Mouse (Mus musculus): ENCODE results near the gene Tbc1d22a.

Tbc1d22a gene

DNA sequence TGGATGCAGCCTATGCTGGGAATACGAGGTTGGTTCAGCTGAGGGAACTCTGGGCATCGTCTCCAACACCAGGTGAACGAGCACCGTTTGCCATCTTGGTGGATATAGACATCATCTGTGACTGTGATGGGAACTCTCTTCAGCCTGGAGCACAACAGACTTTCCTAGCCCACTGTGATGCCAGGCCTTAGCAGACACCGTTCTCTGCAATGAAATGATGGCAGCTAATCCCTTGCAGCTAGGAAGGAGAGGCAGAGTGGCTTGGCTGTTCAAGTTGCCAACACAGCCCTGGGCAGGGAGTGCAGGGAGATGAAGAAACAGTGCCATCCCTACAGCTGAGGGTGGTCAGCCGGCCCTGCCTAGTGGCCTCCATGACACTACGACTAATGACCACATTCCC, 233.0 kb downstream of the Tbc1d22a start:
- DNase-seq (ENCODE audit: low spot score): no peak

DNA sequence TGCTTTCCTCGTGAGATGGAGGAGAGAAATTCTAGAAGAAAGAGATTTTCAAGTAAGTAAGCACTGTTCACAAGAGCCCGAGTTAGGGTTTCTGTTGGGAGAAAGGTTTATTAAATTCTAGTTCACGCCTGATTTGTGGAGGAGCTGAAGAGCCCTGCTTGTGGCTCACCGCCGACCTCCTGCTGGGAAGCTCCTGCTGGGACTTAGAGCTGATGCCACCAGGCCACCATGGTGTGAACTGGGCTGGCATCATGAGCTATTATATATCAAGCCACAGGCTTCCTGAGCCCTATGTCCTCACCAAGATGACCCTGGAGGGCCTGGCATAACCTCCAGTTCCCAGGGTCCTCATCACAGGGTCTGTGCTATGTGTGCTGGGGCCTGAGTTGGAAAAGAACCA, 235.0 kb downstream of the Tbc1d22a start:
- DNase-seq (ENCODE audit: low spot score): no peak

DNA sequence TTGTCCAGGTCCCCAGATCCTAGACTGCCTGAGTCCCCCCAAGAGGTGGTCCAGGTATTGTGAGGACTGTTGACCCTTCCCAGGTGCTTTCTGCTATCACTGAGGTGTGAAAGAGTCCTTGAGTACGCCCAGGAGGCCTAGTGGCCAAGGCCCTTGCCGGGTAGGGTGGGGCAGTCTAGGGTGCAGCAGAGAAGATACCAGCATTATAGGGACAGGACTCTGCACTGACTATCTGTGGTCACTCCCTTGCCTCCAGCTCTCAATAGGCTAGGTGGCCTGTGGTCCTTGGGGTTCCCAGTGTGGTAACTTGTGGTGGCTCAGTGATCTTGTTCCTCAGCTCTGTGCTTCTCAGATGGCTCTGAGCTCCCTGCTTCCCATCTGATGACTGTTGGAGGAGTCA, 235.5 kb downstream of the Tbc1d22a start:
- no peak for DNase-seq (ENCODE audit: low spot score)

DNA sequence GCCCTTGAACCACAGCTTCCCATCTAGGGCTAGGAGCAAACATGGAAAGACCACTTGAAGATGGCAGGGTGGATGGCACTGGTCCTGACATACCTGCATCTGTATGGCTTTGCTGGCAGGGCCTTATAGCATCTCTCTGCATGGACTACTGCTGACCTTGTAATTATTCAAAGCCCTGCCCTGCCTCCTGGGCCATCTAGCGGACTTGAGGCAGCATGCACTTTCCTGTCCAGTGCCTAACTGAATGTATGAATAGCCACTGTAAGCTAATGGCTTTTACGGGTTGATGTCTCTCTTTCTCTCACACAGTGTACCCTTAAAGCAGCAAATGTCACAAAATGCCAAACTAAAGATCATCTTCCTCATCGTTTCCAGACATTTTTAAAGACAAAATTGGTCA, 245.2 kb downstream of the Tbc1d22a start:
- no peak for DNase-seq (ENCODE audit: low spot score)

DNA sequence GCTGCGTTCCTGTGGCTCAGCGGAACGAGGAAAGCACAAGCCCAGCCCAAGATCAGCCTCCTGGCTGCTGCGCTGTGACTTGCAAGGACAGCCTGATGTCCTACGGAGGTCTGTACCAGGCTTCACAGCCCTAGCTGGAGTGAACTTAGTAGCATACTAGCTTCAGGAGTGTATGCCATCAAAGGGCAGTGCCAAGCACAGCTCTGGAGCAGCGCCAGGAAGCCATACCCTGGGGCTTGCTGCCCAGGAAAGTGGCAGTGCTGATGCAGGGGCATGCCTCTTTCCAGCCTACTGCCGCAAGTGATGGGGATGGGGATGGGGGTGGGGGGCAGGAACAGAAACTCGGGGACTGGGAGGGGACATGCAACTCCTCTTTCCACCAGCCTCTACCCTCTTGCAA, 248.4 kb downstream of the Tbc1d22a start:
- DNase-seq (ENCODE audit: low spot score): no peak

DNA sequence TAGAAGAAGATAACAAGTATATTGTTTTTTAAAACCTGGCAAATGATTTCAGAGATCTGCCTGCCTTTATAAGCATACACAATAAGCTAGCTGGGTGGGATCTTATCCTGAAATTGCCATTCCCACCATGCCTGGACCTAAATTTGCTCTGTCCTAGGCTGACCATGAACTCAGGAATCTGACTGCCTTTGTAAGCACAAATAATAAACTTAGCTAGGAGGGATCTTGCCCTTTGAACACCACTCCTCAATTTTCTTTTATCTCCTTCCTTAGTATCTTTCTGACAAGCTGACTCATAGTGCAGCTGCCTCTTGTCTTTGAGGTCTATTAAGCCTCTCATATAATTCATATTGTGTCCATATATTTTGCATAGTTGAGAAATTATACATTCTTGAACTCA, 253.8 kb downstream of the Tbc1d22a start:
- DNase-seq (ENCODE audit: low spot score): no peak

DNA sequence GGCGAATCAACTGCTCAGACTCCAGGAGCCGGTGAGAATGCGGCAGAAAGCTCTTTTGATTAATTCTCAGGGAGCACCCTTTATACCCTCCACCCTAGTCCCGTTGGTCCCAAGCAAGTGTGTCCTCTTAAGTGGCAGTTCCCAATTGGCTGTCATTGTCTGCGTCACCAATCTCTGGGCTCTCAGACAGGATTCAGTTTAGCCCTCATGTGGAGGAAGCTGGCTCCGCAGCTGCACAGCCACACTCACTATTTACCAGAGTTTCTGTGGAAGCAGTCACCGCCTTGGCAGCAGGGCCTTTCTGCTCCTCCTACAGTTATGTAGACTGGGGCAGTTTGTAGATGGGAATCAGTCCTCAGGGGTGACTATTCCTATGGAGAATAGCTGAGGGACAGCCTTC, 256.9 kb downstream of the Tbc1d22a start:
- DNase-seq (ENCODE audit: low spot score): no peak

DNA sequence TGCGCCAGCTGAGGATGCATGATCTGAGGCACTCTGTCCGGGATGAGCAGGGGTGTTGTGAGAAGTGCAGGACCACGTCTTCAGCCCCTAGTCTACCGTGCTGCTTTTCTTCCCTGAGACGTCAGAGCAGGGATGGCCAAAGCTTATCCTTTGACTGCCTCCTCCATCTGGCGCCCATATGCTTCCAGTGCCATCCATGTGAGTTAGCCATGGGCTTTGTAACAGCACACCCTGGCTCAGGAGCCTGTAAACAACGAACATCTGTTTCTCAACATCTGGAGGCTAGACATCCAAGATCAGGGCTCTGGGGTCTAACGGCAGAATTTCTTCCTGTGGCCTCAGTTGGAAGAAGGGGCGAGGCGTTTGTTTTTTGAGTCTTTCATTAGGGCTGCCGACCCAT, 259.2 kb downstream of the Tbc1d22a start:
- DNase-seq (ENCODE audit: low spot score): no peak

DNA sequence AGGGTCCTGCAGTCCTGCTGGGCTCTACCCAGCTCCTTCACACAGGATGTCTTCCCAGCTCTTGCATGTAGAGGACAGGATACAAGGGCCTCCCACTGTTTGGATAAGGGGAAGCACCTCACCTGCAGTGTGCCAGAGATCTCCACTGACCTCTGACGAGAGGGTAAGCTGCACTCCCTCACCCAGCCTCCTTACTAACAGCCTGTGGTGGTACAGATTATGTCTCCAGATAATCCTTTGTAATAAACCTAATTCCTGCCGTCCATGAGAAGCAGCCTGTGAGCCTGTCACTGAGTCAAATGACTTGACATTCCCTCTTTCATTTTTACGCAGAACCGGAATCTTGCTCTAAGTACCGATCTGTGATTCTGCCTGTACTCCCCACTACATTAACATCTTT, 260.7 kb downstream of the Tbc1d22a start:
- DNase-seq (ENCODE audit: low spot score): no peak

DNA sequence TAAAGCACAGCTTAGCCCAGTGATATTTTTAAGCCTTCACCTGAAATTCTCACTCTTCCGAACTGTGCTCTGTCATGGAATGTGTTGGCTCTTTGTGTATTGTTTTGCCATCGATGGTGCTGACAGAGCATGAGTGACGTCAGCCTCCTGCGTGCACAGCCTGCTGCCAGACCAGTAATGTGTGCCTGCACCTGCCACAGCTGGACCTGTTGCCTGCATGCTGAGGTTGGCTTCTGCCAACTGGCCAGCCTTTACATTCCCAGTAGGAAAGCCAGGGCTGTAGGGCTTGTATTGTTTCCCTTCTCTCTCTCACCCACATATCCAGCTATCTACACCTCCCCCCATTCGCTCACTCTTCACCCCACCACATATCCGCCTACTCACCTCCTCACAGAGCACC, 262.2 kb downstream of the Tbc1d22a start:
- DNase-seq (ENCODE audit: low spot score): no peak

DNA sequence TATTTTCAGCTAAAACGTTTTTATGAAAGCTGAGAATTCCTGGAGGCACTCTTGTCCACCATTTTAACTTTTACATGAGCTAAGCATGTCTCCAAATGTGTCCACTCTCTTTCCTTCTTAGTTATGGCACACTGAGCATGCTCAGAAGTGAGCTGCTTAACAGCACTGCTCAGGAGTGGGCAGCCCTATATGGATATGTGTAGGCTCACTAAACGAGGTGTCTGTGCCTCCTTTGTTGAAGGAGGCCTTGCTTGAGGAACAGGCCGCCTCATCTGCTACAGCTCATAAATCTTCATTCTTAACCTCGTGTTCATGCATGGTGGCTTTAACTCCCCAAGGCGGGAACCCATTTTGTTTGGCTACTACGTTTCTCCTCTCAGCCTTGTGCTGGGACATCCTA, 262.8 kb downstream of the Tbc1d22a start:
- DNase-seq (ENCODE audit: low spot score): no peak

DNA sequence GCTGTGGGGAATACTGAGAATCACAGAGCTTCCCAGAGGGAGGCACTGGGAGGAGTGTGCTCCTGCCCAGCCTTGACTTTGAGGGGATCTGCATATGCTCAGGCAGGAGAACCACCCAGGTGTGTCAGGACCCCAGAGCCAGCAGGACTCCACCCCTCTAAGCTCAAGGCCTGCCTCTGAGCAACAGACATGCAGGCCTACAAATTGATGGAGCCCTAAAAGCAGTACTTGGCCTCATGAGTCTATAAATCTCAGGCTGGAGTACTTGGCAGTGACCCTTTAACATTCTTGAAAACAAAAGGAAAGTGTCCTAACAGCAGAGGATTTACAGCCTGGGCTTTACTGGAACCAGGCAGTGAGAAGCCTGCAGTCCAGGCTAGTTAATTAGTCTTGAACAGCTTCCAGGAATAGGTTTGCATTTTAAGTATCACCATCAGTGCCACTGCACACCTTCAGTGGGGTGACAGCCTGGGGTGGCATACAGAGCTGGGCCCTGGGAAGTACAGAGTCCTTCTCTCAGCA, 263.3 kb downstream of the Tbc1d22a start:
- no peak for DNase-seq (ENCODE audit: low spot score)

DNA sequence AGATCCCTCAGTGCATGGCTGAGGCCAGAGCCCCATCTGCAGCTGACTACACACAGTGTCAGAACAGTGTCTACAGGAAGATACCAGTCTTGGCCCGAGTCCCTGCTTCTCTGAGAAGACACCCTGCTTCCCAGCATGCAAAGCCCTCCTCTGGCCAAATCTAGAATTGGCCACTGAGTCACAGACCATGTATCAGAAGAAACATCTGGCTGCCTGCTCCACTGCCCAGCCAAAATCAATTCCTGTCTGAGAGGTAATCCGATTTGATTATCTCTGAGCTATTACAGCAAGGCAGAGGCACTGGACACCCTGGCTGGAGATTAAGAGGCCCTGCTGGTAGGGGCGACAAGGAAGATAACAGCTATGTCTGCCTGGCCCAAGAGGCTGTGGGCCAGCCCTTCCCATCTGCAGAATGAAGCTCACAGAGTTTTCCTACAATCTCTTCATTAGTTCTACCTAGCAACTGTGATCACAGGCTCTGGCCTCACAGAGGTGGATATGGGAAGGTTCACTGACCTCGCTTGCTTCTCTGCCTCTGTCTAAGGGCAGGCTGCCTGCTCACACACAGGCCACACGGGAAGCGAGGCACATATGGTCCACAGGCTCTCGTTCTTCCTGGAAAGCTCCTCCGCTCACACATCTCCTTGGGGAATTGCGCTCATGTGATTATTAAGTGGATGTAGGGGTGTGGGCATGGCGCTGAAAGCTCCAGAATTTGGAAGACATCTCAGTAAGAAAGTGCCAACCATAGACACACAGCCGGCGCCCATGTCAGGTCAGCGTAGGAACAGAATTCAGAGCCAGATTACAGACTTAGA, 264.6 kb downstream of the Tbc1d22a start:
- DNase-seq (ENCODE audit: low spot score): peak; percentile 27

DNA sequence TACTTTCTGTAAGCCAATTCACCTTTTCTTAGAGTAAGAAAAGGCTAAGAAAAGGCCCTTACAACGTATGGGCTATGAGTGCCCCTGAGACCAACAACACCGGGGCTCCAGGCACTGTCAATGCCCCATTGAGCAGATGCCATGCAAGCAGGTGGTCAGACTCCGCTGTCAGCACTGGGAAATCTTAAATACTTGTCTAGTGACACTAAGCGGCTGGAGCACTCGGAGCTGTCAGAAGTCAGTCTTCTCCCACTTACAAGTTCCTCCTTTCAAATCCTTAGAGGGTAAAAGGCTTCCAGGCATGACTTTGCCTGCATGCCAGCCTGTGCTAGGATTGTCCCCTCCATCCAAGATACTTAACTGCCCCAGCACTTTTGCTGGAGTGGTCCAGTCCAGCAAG, 268.1 kb downstream of the Tbc1d22a start:
- no peak for DNase-seq (ENCODE audit: low spot score)

DNA sequence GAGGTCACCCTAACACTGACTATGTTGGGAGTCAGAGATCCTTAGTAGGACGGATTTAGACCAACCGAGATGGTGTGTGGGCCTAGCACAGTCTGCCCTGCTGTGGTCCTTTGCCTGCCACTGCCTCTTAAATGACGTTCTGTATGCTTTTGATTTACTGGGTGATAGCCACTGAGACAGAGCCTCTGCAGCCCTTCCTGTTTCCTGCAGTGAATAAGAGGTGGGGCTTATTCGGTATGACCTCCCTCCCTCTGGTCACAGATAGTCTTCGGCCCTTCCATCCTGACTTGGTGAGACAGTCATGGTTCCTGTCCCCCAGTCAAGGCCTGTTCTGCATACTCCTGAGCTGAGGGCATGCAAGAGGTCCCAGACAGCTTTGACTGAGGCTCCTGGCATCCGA, 271.6 kb downstream of the Tbc1d22a start:
- no peak for DNase-seq (ENCODE audit: low spot score)

DNA sequence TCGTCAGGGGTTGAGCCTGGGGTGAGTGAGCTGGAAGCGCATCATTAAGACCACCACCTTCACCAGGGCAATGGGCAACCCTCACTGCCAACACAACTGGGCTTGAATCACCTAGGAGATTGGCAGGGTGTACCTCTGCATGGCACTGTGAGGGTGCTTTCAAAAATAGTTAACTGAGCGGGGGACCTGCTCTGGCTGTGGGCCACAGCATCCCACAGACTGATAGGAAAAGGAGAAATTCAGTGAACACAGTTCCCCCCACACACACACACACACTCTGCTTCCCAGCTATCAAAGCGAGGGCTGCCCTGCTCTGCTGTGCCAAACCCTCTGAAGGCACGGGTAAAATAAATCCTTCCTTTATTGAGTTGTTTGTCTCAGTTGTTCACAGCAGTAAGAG, 273.1 kb downstream of the Tbc1d22a start:
- no peak for DNase-seq (ENCODE audit: low spot score)

DNA sequence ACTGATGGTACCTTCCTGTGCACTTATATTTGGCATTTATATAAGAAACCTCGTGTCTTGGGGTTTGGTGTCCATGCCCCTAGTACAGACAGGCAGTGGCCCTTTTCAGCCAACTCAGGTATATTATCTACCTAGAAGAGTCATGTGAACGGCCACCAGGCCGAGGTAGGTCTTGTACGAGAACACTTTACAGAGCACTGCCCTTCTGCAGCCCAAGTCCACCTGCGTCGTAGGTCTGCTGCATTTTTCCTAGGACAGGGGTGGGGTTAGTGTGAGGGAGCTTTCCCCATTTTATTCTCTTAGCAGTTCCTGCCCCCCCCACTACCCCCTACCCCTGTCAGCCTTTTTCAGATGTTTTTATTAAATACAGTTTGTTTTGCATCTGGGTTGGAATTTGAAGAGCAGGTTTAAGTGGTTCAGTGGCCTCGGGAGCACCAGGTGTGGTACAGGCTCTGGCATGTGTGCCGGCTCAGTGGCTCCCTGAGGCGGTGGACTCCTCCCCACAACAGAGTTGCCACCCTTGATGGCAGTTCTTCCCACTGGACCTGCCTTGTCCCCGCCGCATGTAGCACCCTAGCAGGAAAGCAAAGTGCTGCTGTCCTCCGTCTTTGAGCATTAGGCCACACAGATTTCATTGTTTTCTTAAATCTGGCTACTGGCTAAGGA, 277.3 kb downstream of the Tbc1d22a start:
- no peak for DNase-seq (ENCODE audit: low spot score)

DNA sequence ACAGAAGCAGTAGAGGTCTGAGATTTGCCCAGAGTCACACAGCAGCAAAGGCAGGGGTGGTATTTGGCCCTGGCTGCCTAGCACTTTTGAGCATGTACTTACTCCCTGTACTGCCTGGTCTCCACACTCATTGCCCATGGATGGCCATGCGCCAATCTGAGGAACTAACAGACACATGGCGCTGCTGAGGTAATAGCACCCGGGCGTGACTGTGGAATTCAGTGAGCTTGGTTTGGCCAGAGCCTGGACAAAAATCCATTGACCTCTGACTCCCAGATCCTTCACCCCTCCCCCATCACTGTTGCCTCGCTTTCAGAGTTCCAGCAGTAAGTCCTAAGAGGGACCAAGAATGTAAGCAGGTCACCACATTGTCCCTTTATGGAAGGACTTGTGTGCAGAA, 278.4 kb downstream of the Tbc1d22a start:
- no peak for DNase-seq (ENCODE audit: low spot score)

DNA sequence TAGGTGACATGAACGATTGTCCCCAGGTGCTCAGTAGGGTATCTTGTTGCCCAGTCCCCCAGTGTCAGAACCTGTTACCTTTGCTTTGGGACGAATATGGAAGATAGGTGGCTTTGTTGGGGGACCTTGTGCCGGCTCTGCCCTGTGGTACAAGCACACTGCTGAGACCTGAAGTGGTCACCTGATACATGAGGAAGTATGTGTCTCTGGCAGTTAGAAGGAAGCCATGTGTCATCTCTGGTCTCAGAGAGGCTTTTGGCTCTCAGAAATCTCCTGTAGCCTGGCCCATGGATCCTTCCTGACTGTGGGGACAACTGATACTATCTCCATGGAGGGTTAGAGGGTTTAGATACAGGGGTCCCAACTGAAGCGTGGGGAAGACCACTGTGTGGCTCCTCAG, 281.9 kb downstream of the Tbc1d22a start:
- no peak for DNase-seq (ENCODE audit: low spot score)

DNA sequence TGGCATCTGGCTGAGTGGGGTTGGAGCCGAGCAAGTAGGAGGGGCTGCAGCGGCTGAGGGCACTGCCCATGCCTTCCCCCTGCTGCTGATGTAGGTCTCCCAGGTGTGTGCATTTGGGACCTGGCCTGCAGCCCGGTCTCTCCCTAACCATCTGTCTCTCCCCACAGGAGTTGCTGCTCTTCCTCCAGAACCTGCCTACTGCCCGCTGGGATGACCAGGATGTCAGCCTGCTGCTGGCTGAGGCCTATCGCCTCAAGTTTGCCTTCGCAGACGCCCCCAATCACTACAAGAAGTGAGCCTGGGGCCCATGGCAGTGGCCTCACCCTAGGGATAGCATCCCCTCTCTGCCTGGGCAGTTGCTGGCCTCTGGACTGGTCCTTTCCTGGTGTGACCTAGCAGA, 282.4 kb downstream of the Tbc1d22a start:
- DNase-seq (ENCODE audit: low spot score): no peak

DNA sequence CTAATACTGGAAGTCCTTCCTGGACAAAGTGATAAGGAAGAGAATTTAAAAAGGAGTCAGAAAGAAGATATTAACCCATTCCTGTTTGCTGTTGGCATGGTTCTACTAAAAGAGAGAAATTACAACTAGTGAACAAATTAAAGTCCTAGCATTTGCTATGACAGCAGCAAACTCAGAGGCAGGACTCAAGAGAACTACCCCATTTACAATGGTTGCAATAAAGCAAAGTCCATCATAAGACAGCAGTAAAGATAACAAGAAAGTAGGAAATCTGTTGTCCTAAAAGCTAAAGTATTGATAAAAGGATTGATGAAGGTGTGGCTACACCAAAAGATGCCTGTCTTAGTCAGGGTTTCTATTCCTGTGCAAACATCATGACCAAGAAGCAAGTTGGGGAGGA, 286.3 kb downstream of the Tbc1d22a start:
- no peak for DNase-seq (ENCODE audit: low spot score)

DNA sequence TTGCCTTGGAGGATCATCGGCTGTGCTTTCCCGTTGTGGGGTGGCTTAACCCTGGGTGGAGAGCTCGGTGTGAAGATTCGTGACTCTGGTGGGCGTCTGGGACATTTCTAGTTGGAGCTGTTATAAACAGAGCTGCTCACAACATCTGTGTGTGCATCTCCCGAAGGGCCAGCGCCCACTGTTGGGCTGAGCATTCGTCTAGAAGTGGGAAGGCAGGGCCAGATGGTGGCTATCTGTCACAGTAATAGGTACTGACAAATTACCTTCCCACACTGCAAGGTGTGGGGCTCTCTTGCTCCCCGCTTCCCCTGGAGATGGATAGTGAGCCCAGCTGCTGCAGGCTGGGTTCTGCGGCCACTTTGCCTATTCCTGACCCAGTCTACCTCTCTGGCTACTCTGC, 289.2 kb downstream of the Tbc1d22a start:
- DNase-seq (ENCODE audit: low spot score): no peak

DNA sequence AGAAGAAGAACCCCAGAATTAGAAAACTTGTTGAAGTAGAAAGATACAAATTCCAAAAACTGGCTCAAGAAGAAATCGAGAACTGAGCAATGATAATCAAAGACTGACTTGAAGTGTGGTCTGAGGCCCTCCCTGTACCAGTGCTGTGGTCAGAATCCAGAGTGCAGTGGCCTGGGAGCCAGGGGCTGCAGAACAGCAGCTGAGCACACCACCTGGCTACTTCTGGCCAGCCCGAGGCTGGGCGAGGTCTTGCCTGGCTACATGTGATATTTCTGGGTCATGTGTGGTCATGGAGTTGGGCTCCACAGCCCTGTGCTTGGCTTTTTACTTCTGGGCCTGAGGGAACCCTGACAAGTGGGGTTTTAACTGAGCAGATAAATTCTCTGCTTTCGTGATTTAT, 292.4 kb downstream of the Tbc1d22a start:
- DNase-seq (ENCODE audit: low spot score): no peak

DNA sequence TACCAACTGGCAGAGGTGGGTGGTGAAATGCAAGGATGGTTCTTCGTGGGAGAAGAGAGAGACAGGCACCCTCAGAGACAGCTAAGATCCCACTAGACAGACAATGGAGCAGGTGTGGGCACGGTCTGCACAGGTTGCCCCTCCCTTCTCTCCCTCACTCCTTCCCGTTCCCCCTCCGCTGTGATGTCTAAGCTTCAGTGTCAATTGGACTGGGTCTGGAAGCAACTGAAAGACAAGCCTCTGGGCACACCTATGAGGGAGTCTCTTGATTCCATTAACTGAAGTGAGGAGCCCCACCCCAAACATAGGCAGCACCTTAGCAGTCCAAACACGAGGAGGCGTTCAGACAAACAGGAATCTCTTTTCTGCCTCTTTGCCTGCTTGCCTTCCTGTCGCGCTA, 293.3 kb downstream of the Tbc1d22a start:
- no peak for DNase-seq (ENCODE audit: low spot score)

Measured in urinary bladder, postnatal 14 days (tissue).